Mouse (Mus musculus): ENCODE data around the gene Gm8281.
"Not testable (repeated sequence)": the region's sequence is repeated elsewhere in the genome, so short reads cannot be mapped to it uniquely, and the experiment has no call there.

Gene Gm8281

DNA sequence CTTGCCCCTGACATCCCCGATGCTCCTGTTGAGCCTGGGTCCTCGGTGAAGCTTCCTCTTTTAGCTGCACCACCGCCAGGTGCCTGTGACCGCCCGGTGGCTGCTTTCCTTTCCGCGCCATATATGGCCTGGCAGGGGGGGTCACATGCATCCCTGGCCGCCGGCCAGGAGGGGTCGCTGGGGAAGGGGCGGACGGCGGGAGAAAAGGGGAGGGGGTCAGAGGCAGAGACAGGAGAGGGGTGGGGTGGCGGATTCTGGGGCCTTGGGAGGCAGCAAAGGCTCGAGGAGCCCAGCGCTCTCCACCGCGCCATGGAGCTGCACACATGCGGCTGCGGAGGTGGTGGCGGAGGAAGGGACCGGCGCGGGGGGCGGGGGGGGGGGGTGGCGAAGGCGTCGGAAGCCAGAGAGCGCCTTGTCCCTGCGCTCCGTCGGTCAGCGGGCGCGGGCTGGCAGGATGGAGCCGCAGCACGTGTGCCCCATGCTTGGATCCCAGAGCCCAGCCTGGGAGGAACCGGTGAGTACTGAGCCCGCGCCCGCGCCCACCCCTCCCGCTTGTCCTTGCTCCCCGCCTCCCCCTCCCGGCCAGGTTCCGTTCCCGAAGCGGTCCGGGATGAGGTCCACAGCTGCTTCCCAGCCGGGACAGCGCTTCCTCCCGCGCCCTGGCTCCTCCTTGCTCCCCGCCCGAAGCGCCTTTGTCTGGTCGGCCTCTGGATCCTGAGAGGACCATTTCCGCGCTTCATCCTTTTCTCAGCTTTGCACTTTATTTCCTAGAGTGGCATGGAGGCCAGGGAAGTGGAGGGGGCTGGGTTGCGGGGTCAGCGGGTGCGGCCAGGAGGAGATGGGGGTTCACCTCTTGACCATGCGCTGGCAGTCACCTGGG is at the start of gene Gm8281:
Gm8281 (plus strand) TSS at position 430 of the 880 bp plus-strand sequence.
- DNase-seq, result not testable (repeated sequence)

DNA sequence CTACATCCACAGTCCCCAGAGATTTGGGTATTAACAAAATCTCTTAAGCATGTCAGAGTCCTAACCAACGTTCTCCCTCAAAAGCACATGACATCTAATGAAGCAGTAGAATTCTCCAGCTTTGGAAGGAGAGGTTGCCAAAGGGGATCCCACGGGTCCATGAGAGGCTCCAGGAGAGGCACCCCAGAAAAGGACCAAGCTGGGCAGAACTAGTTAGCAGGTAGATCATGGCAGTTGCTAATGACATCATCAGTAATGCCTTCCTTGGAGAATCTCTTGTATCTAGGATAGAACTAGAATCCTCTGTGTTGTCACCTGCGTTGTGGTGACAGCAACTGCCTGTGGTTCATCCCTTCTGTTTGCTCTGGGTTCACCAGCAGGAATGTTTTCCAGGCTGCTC is 20.5 kb upstream of the Gm8281 start, which contains the start of gene 4930555G01Rik:
4930555G01Rik (plus strand) TSS at position 301 of the 400 bp plus-strand sequence.
- DNase-seq, result not testable (repeated sequence)

DNA sequence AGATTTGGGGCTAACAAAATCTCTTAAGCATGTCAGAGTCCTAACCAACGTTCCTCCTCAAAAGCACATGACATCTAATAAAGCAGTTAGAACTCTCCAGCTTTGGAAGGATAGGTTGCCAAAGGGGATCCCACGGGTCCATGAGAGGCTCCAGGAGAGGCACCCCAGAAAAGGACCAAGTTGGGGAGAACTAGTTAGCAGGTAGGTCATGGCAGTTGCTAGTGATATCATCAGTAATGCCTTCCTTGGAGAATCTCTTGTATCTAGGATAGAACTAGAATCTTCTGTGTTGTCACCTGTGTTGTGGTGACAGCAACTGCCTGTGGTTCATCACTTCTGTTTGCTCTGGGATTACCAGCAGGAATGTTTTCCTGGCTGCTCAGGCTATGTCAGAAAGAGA is 60.4 kb downstream of the Gm8281 start, which contains the start of gene Gm8279:
Gm8279 (plus strand) TSS at position 301 of the 400 bp plus-strand sequence.
- not testable (repeated sequence) for DNase-seq

Measured in thymus, postnatal 25 days (tissue).